Mouse (Mus musculus) brain, embryonic 14.5 days (tissue): ENCODE data around the gene Rbp7. TPM values are rescaled to one million over a fixed set of nuclear protein-coding genes. Genes with fewer than 3 reads are reported as not detected.

ENCODE experiments used
- DNase-seq: peaks from one replicate; pipeline ENCODE4 v3.0.0-alpha.2; 2011; ENCODE audit warnings: low read depth
- CTCF ChIP-seq: fragments of 200-500 bp; IDR thresholded peaks from 2 replicates; pipeline ENCODE4 v1.5.1; 2012; ENCODE audit warnings: inconsistent platforms, mild to moderate bottlenecking, moderate library complexity, borderline replicate concordance; ENCODE audit not compliant: insufficient read depth, insufficient read length; ENCODE audit errors: extremely low read depth
- POLR2A ChIP-seq: fragments of 200-500 bp; IDR thresholded peaks from 2 replicates; pipeline ENCODE4 v1.6.1; 2012; ENCODE audit warnings: mild to moderate bottlenecking, inconsistent platforms, borderline replicate concordance; ENCODE audit not compliant: poor library complexity, insufficient read depth, insufficient read length, severe bottlenecking; ENCODE audit errors: extremely low read depth
- polyA plus RNA-seq: library from polyadenylated mRNA; depleted of rRNA; stranded (reverse); fragments of >200 nt; gene quantifications from 2 replicates; pipeline ENCODE4 v1.2.3, GENCODE M21; 2012; rRNA removed

Rbp7 gene
- polyA plus RNA-seq, 1 experiment: not detected

DNA sequence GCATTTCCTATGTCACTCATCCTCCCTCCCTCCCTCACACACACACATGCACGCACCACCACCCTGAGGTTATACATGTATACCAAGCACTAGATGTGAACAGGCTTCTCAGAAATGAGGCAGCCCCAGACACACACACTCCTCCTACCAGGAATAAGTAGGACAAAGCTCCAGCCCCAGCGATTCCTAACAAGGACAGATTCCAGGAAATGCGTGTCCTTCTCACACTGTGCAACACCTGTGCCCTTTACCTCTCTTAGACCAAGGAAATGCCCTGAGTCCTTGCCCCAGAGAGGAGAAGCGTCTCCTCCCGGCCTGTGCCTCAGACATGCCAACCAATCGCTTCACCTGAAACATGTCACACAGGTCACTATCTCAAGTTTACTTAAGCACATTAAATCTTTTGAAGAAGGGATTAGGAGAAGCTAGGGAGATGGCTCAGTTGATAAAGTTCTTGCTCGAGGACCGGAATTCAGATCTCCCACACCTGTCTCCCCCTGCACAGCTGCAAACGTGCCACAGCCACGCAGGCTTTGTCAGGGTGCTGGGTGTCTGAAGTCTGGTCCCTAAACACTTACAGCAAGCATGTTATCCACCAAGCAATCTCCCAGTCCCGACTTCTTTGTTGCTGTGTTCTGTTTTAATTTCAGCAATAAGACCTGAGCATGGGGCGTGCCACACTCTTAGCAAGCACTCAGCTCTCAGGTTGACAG, 53.7 kb downstream of the Rbp7 start:
- DNase-seq: no peak

More for the DNA sequence above, 53.7 kb downstream of the Rbp7 start:
- no peak for TF ChIP-seq CTCF
- no peak for TF ChIP-seq POLR2A

Other genes starting within 250 kb of the Rbp7 start
- gene Kif1b, start 147.3 kb downstream of the Rbp7 start, polyA plus RNA-seq: 189 and 232 TPM in 2 replicates
- 76.5 and 131 TPM in 2 replicates for gene Ube4b, start 28.2 kb downstream of the Rbp7 start, polyA plus RNA-seq
- not detected in 2 replicates for gene Tmem274, start 22.4 kb upstream of the Rbp7 start, polyA plus RNA-seq
- 7.5 and 9.9 TPM in 2 replicates for gene Nmnat1, start 30.2 kb upstream of the Rbp7 start, polyA plus RNA-seq
- 31.7 and 32.0 TPM in 2 replicates for gene Lzic, start 30.3 kb upstream of the Rbp7 start, polyA plus RNA-seq
- gene Ctnnbip1, start 63.3 kb upstream of the Rbp7 start, polyA plus RNA-seq: 59.0 and 62.8 TPM in 2 replicates
- gene Clstn1, start 131.5 kb upstream of the Rbp7 start, polyA plus RNA-seq: 51.4 and 145 TPM in 2 replicates
- 14.5 and 22.4 TPM in 2 replicates for gene Pik3cd, start 247.6 kb upstream of the Rbp7 start, polyA plus RNA-seq